Mouse (Mus musculus) large intestine, adult 2 months (tissue): ENCODE measurements around the gene Tmem158. TPM values are rescaled to one million over a fixed set of nuclear protein-coding genes. Genes with fewer than 3 reads are reported as not detected.

ENCODE experiments used
- polyA plus RNA-seq: library from polyadenylated mRNA; depleted of rRNA; stranded (reverse); fragments of >200 nt; gene quantifications from 2 replicates; pipeline ENCODE4 v1.2.3, GENCODE M21; 2012; rRNA removed

Tmem158 gene
- polyA plus RNA-seq, 1 experiment: 6.2 TPM

Other genes with a start within 250 kb of the Tmem158 start
- 7.7 and 8.5 TPM in 2 replicates for gene Tmem42, start 239.4 kb downstream of the Tmem158 start, polyA plus RNA-seq
- 0.04 and 0.05 TPM in 2 replicates for gene Tgm4, start 226.0 kb downstream of the Tmem158 start, polyA plus RNA-seq
- 89.6 and 152 TPM in 2 replicates for gene Zdhhc3, start 147.6 kb downstream of the Tmem158 start, polyA plus RNA-seq
- gene Exosc7, start 147.5 kb downstream of the Tmem158 start, polyA plus RNA-seq: 28.9 and 33.2 TPM in 2 replicates
- gene Clec3b, start 109.8 kb downstream of the Tmem158 start, polyA plus RNA-seq: 38.1 and 51.1 TPM in 2 replicates
- 31.4 and 43.1 TPM in 2 replicates for gene Cdcp1, start 44.7 kb downstream of the Tmem158 start, polyA plus RNA-seq
- 283 and 319 TPM in 2 replicates for gene Lars2, start 106.2 kb upstream of the Tmem158 start, polyA plus RNA-seq
- 57.6 and 90.0 TPM in 2 replicates for gene Limd1, start 217.9 kb upstream of the Tmem158 start, polyA plus RNA-seq